ENCODE assay signal across 10 mouse cellular contexts in the genomic region with DNA sequence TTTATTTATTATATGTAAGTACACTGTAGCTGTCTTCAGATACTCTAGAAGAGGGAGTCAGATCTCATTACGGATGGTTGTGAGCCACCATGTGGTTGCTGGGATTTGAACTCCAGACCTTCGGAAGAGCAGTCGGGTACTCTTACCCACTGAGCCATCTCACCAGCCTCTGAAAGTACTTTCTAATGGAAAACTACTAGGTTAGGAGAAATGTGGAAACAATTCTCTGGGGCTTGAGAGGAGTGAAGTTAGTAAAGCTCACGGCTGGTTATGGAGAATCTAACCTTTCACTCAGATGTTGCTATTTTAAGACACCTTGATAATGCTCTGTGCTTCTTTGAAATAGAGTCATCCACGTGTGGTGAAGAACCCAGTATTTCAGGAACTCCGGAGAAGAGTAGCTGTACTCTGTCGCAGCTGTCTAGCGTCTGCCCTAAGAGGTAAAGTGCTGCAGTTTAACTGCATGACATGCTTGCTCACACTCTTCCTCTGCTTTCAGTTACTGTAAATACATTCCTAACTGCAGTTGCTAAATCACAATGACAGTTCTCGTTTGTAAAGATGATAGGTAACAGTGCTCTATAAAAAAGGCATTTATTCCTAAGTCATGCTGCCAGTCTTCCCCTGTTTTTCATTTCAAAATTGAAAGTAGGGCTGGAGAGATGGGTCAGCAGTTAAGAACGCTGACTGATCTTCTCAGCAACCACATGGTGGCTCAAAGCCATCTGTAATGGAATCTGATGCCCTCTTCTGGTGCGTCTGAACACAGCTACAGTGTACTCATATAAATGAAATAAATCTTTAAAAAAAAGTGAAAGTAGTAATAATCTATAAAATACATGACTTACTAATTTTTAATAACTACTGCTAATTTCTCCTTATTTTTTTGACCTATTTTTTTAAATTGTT. TPM values are rescaled to one million over a fixed set of nuclear protein-coding genes. Genes with fewer than 3 reads are reported as not detected.
DNase-seq lines count a peak whose midpoint lies in the region; ATAC-seq lines count a peak whose summit lies in the region.
"Had no signal": no experiment of that assay in that cellular context is flagged by ENCODE, and none has a peak within 500 bp of the region (broad histone marks: within the 10 kb centered on the region; RNA-seq: fewer than 3 reads in every experiment).

No protein-coding gene starts in this region.

- H3K36me3 ChIP-seq in neural tube, embryonic 15.5 days: peaks cover 9% of the 10 kb centered on the region

- 80% methylated on average over 11 of the region's 11 CpGs for WGBS in neural tube, embryonic 15.5 days

- H3K4me1 ChIP-seq in neural tube, embryonic 15.5 days: no peaks in the 10 kb centered on the region; the same call in 1 of the 2 replicates
- H3K4me1 ChIP-seq: forebrain, embryonic 13.5 days; lung, embryonic 15.5 days had no signal

- no peak overlapping the region for H3K27ac ChIP-seq in neural tube, embryonic 15.5 days (replicated peaks)
- H3K27ac ChIP-seq: forebrain, embryonic 13.5 days; lung, embryonic 15.5 days had no signal

- DNase-seq in adrenal gland, postnatal 36 days: peak; percentile 0 to 27
- no peak for DNase-seq in adrenal gland, postnatal 25 days
- DNase-seq in kidney, postnatal 10 days: peak; percentile 11
- no peak for DNase-seq in kidney, adult 18-20 months
- DNase-seq in ES-CJ7 (ENCODE audit: low read depth, low spot score): peak; percentile 9
- DNase-seq in heart, postnatal 10 days: peak; percentile 16 to 22
- no peak for DNase-seq in ovary, postnatal 10 days (ENCODE audit: low spot score)

- ATAC-seq in neural tube, embryonic 15.5 days (ENCODE audit: low FRiP score): no peak
- ATAC-seq: forebrain, embryonic 13.5 days had no signal

- intact Hi-C loops in heart, postnatal 10 days (cut with DNase I): loop anchor here (1.0 to 5.0 kb wide), 3 partner anchors 121 to 431 kb away; no protein-coding TSS in a partner anchor

- H3K4me3 ChIP-seq in neural tube, embryonic 15.5 days (replicated peaks): no peak overlapping the region
- H3K4me3 ChIP-seq: forebrain, embryonic 13.5 days; lung, embryonic 15.5 days had no signal

- no peaks in the 10 kb centered on the region for H3K27me3 ChIP-seq in neural tube, embryonic 15.5 days (replicated peaks)
- H3K27me3 ChIP-seq: forebrain, embryonic 13.5 days; lung, embryonic 15.5 days had no signal

- H3K9ac ChIP-seq in neural tube, embryonic 15.5 days (replicated peaks): no peak overlapping the region
- H3K9ac ChIP-seq: forebrain, embryonic 13.5 days; lung, embryonic 15.5 days had no signal

- no peak overlapping the region for H3K4me2 ChIP-seq in neural tube, embryonic 15.5 days
- H3K4me2 ChIP-seq: forebrain, embryonic 13.5 days; lung, embryonic 15.5 days had no signal

- no peaks in the 10 kb centered on the region for H3K9me3 ChIP-seq in neural tube, embryonic 15.5 days (replicated peaks)
- H3K9me3 ChIP-seq: forebrain, embryonic 13.5 days; lung, embryonic 15.5 days had no signal

RNA-seq across cellular contexts. Expression of gene Hltf, which starts 18.8 kb away (rescaled TPM):
- 10 to 100 TPM; 17.4 to 27.2 TPM for total RNA-seq in adrenal gland, postnatal 36 days (2021)
- 19.4 and 33.5 TPM in 2 replicates for total RNA-seq in adrenal gland, postnatal 25 days (2021)
- total RNA-seq in heart, postnatal 10 days (2021): 10 to 100 TPM; 13.9 to 16.5 TPM
- 11.1 and 12.1 TPM in 2 replicates for polyA plus RNA-seq in neural tube, embryonic 15.5 days (2015; fragmentation: Nextera tagmentation; extraction: Ambion mirVana)

RNA-seq across cellular contexts. Expression of gene Hps3, which starts 41.3 kb away (rescaled TPM):
- 10 to 100 TPM; 12.9 to 13.2 TPM for total RNA-seq in adrenal gland, postnatal 36 days (2021)
- 16.1 and 18.1 TPM in 2 replicates for total RNA-seq in adrenal gland, postnatal 25 days (2021)
- total RNA-seq in heart, postnatal 10 days (2021): 1 to 10 TPM; 9.6 to 9.8 TPM
- polyA plus RNA-seq in neural tube, embryonic 15.5 days (2015; fragmentation: Nextera tagmentation; extraction: Ambion mirVana): 11.1 and 12.1 TPM in 2 replicates

Comparison
In these comparisons a context has a peak if more than half of its experiments do, and no peak if none do; other contexts are left out.
1. DNase-seq: peak in adrenal gland, postnatal 36 days (2 of 2), kidney, postnatal 10 days (single experiment), ES-CJ7 (single experiment) and heart, postnatal 10 days (2 of 2); none in adrenal gland, postnatal 25 days (single experiment), kidney, adult 18-20 months (single experiment) and ovary, postnatal 10 days (single experiment).